Mouse (Mus musculus): ENCODE measurements around the gene Colgalt2.

Colgalt2 gene

DNA sequence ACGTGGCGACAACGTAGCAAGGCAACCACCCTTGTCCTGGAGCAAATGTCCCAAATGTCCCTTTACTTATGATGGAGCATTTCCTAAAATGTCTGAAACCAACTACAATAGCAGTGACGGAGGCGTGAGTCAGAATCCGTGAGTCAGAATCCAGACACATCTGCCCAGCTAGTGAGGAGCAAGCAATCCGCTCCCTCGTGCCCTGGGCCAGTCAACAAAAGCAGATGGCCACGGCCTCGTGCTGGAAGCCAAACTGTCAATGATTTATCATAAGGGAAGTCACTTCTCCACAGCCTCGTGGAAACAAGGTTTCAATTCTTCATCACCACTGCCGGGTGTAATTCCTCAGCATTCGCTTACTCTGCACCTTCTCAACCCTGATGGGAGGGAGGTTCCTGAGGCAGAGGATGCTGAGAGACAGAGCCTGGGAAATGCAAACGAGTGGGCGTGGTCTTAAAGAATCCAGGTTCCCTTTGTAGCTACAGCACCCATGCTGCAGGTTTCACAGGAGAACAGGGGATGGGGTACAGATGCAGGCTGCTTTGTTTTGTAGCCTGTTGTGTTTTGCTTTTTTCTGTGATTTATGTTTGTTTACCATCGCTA is 136.9 kb downstream of the Colgalt2 start:
- no peak for DNase-seq (ENCODE audit: low spot score in 2 of 2)

- no peak for DNase-seq (ENCODE audit: low spot score in 2 of 2)
Measured at GRCm38 (mm10) chr1:152537186-152537585, 137.6 kb downstream of the Colgalt2 start.

DNA sequence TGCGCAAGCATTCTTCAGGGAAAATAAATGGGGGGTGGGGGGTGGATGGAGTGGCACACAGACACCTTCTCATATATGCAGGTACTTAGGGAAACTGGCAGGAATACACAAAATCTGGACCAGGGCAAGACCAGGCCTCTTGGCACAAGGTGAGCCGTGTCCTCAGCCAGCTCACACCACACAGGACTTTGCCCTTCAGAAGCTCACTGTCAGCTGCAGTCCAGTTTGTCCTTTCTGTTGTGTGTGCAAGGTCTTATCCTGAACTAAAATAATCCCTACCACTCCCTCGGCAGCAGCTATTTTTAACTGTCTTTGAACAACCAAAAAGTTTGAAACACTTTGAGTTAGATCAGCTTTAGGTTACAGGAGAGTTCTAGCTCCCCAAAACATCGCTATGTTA is 139.2 kb downstream of the Colgalt2 start:
- DNase-seq (ENCODE audit: low spot score in 2 of 2): no peak

- no peak for DNase-seq (ENCODE audit: low spot score in 2 of 2)
Measured at GRCm38 (mm10) chr1:152540304-152540887, 140.8 kb downstream of the Colgalt2 start.

GRCm38 (mm10) chr1:152542747-152543378 is 143.2 kb downstream of the Colgalt2 start:
- no peak for DNase-seq (ENCODE audit: low spot score in 2 of 2)

DNA sequence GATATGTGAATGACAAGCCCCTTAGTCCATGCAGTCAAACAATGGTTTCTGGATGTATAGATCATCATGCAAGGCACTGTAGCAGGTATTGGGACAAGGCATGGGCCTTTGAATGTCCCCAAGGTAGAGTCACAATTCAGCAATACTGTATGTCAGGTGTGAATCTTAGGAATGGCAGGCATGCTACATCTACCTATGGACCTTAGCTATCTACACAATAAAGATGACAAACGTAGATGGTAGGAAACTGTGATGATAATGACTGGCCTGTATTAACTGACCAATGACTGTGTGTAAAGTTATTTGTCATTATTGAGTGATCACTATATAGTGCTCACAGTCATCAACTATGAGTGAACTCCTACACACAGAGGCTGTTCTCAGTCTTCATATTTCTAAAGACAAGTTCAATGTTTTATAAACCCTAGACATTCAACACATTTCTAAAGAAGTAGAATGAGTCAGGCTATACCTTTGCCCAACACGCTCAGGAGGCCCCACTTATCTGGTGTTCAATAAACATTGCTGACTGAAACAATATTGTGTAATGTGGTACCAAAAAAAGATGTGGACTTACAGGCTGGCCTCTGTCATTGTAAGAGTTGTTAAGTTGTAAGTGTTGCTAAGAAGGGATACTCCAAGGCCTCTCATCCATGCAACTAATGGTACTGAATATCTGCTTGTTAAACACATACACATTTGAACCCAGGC is 144.0 kb downstream of the Colgalt2 start:
- no peak for DNase-seq (ENCODE audit: low spot score in 2 of 2)

DNA sequence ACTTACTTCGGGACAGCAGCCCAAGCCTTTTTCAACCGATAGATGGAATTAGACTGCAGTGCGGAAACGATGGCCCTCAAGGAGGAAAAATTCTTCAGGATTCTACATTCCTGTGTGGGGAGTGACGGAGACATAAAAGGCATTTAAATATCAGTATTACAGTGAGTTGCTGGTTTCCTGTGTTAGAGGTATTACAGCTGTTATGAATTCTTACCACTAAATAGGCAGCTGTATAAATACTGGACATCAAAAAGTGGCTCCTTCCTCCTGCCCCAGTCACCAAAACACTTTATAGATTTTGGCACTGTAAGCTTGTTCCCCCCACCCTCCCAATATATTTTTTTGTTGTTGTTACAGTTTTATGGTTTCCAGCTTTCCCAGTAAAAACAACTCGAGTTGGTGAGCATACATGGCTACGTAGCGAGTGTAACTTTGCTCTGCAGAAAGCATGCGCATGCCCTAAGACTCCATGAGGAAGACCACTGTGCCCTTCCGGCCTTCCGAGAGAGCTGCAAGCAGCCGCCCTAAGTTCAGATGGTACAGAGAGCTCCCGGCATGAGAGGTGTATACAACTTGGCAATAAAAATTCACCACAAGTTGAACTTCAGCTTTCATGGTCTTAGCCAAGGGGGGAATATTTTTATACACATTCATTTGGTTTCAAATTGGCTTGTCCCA is 149.6 kb downstream of the Colgalt2 start:
- no peak for DNase-seq (ENCODE audit: low spot score in 2 of 2)

GRCm38 (mm10) chr1:152550544-152550943 is 150.9 kb downstream of the Colgalt2 start:
- DNase-seq (ENCODE audit: low spot score in 2 of 2): no peak

DNA sequence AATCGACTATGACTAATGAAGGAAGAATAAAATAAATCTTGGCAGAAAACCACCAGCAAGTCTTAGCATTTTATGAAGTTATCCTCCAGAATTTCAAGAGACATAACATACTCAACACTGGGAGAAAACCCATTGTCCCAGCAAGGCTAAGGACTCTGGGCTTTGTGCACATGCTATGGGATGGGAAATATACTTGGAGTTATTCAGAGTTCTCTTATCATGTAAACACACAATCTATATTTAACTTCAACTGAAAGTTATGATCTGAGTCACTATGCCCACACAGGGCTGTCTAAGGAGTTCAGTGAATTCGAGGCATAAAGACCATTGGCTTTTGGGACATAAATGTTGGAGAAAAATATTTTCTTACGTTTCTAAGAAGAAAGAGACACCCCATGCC is 151.3 kb downstream of the Colgalt2 start:
- no peak for DNase-seq (ENCODE audit: low spot score in 2 of 2)

GRCm38 (mm10) chr1:152553912-152554547 is 154.4 kb downstream of the Colgalt2 start:
- DNase-seq (ENCODE audit: low spot score in 2 of 2): no peak

- no peak for DNase-seq (ENCODE audit: low spot score in 2 of 2)
Measured at GRCm38 (mm10) chr1:152555944-152556573, 156.4 kb downstream of the Colgalt2 start.

- DNase-seq (ENCODE audit: low spot score in 2 of 2): no peak
Measured at GRCm38 (mm10) chr1:152556576-152557281, 157.1 kb downstream of the Colgalt2 start.

All from natural killer cell, adult 2 months (primary cell).